Mouse (Mus musculus) erythroblast, embryonic 14.5 days (primary cell): Measurements from ENCODE around the gene 1600014C23Rik.

Experiments used
- GATA1 ChIP-seq: IDR thresholded peaks from 2 replicates; pipeline ENCODE4 v1.6.1; 2012; ENCODE audit warnings: low read length, inconsistent platforms, mixed read lengths
- TAL1 ChIP-seq: IDR thresholded peaks from 3 replicates; pipeline ENCODE4 v1.6.1; 2012; ENCODE audit warnings: low read length, inconsistent platforms, mixed read lengths

- TF ChIP-seq GATA1 (no peak), TAL1 (no peak)
Measured at GRCm38 (mm10) chr17:45686716-45687115, 46.9 kb downstream of the 1600014C23Rik start, which contains the start of gene Tmem63b.
